Mouse (Mus musculus) brain, embryonic 14.5 days (tissue): ENCODE results near the gene Tubg1.

Source experiments
- CTCF ChIP-seq: fragments of 200-500 bp; IDR thresholded peaks from 2 replicates; pipeline ENCODE4 v1.5.1; 2012; ENCODE audit warnings: inconsistent platforms, mild to moderate bottlenecking, moderate library complexity, borderline replicate concordance; ENCODE audit not compliant: insufficient read depth, insufficient read length; ENCODE audit errors: extremely low read depth
- POLR2A ChIP-seq: fragments of 200-500 bp; IDR thresholded peaks from 2 replicates; pipeline ENCODE4 v1.6.1; 2012; ENCODE audit warnings: mild to moderate bottlenecking, inconsistent platforms, borderline replicate concordance; ENCODE audit not compliant: poor library complexity, insufficient read depth, insufficient read length, severe bottlenecking; ENCODE audit errors: extremely low read depth

DNA sequence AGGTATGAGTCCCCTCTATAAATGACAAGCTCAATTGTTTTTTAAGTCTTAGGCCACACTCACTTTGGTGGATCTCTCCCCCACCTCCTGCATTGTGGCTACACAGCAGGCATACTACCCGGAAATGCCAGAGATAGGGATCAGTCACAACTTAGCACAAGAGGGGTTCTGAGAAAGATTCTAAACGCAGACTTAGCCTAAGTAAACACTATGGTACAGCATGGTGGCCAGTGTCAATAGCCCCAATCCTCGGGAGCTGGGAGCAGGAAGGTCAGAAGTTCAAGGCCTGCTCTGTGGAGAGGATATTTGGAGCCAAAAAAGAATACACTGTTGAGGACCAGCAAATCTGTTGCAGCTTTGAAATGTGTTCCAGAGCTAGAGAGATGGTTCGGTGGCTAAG lies 1.6 kb upstream of the Tubg1 start:
- no peak for TF ChIP-seq CTCF
- no peak for TF ChIP-seq POLR2A
